Mouse (Mus musculus): ENCODE measurements around the gene Tnr. TPM values are rescaled to one million over a fixed set of nuclear protein-coding genes. Genes with fewer than 3 reads are reported as not detected.

Gene Tnr
- polyA plus RNA-seq, 1 experiment from 2014 or later, result 0.01 TPM

GRCm38 (mm10) chr1:159890524-159890923 is 367.0 kb downstream of the Tnr start:
- Histone ChIP-seq H3K27ac (no peak overlapping the region), H3K27me3 (no peaks in the 10 kb centered on the region), H3K4me3 (replicated peaks) (no peak overlapping the region), H3K4me1 (replicated peaks) (peaks cover 7% of the 10 kb centered on the region), H3K4me2 (no peak overlapping the region), H3K9me3 (replicated peaks) (no peaks in the 10 kb centered on the region), H3K9ac (no peak overlapping the region), H3K36me3 (no peaks in the 10 kb centered on the region)
- WGBS (ENCODE audit: insufficient replicate concordance), result 63% methylated on average over 5 of the region's 5 CpGs
- no peak for DNase-seq
- no peak for ATAC-seq (ENCODE audit: low read depth)

GRCm38 (mm10) chr1:159895094-159895493 is 371.5 kb downstream of the Tnr start:
- Histone ChIP-seq H3K36me3 (no peaks in the 10 kb centered on the region), H3K27ac (no peak overlapping the region), H3K9me3 (replicated peaks) (no peaks in the 10 kb centered on the region), H3K4me2 (no peak overlapping the region), H3K9ac (no peak overlapping the region), H3K4me1 (replicated peaks) (peaks cover 11% of the 10 kb centered on the region), H3K4me3 (replicated peaks) (no peak overlapping the region), H3K27me3 (no peaks in the 10 kb centered on the region)
- 38% methylated on average over 3 of the region's 3 CpGs for WGBS (ENCODE audit: insufficient replicate concordance)
- DNase-seq, result no peak
- peak; percentile 79 for ATAC-seq (ENCODE audit: low read depth)

GRCm38 (mm10) chr1:159899991-159900390 is 376.4 kb downstream of the Tnr start:
- no peaks in the 10 kb centered on the region for H3K36me3 ChIP-seq
- ATAC-seq (ENCODE audit: low read depth) (no peak), DNase-seq (no peak)
- H3K9me3 ChIP-seq (replicated peaks), result no peaks in the 10 kb centered on the region
- no peak overlapping the region for H3K27ac ChIP-seq
- H3K27me3 ChIP-seq, result no peaks in the 10 kb centered on the region
- no peak overlapping the region for H3K9ac ChIP-seq
- no peak overlapping the region for H3K4me3 ChIP-seq (replicated peaks)
- H3K4me1 ChIP-seq (replicated peaks), result peaks cover 8% of the 10 kb centered on the region
- no peak overlapping the region for H3K4me2 ChIP-seq
- 53% methylated on average over 3 of the region's 3 CpGs for WGBS (ENCODE audit: insufficient replicate concordance)

- WGBS (ENCODE audit: insufficient replicate concordance), result 57% methylated on average over 3 of the region's 3 CpGs
These were observed 377.1 kb downstream of the Tnr start for GRCm38 (mm10) chr1:159900639-159901038.

GRCm38 (mm10) chr1:159901366-159902119 is 378.0 kb downstream of the Tnr start:
- H3K9ac ChIP-seq, result no peak overlapping the region
- H3K9me3 ChIP-seq (replicated peaks), result no peaks in the 10 kb centered on the region
- no peak for DNase-seq
- no peaks in the 10 kb centered on the region for H3K36me3 ChIP-seq
- ATAC-seq (ENCODE audit: low read depth), result no peak
- no peak overlapping the region for H3K27ac ChIP-seq
- no peak overlapping the region for H3K4me2 ChIP-seq
- H3K4me3 ChIP-seq (replicated peaks), result no peak overlapping the region
- no peaks in the 10 kb centered on the region for H3K27me3 ChIP-seq
- 0 out of 2 replicates have a peak, but pooled peaks cover 4% of the 10 kb centered on the region for H3K4me1 ChIP-seq (replicated peaks)
- 58% methylated on average over 7 of the region's 7 CpGs for WGBS (ENCODE audit: insufficient replicate concordance)

More at GRCm38 (mm10) chr1:159900639-159901038, 377.1 kb downstream of the Tnr start:
- H3K4me2 ChIP-seq, result no peak overlapping the region
- peaks cover 4% of the 10 kb centered on the region; the same call in 1 of the 2 replicates for H3K4me1 ChIP-seq (replicated peaks)
- H3K9ac ChIP-seq, result no peak overlapping the region
- no peaks in the 10 kb centered on the region for H3K27me3 ChIP-seq
- no peak overlapping the region for H3K4me3 ChIP-seq (replicated peaks)
- H3K9me3 ChIP-seq (replicated peaks), result no peaks in the 10 kb centered on the region
- no peaks in the 10 kb centered on the region for H3K36me3 ChIP-seq
- DNase-seq (no peak), ATAC-seq (ENCODE audit: low read depth) (no peak)
- no peak overlapping the region for H3K27ac ChIP-seq

- DNase-seq, result no peak
- Histone ChIP-seq H3K4me2 (no peak overlapping the region), H3K27ac (no peak overlapping the region), H3K9me3 (replicated peaks) (no peaks in the 10 kb centered on the region), H3K27me3 (no peaks in the 10 kb centered on the region), H3K9ac (no peak overlapping the region), H3K4me3 (replicated peaks) (no peak overlapping the region), H3K4me1 (replicated peaks) (no peaks in the 10 kb centered on the region), H3K36me3 (no peaks in the 10 kb centered on the region)
- ATAC-seq (ENCODE audit: low read depth), result no peak
- 75% methylated on average over 4 of the region's 4 CpGs for WGBS (ENCODE audit: insufficient replicate concordance)
These were observed 378.5 kb downstream of the Tnr start for GRCm38 (mm10) chr1:159902120-159902497.

GRCm38 (mm10) chr1:159911006-159911405 is 387.4 kb downstream of the Tnr start:
- H3K9ac ChIP-seq, result no peak overlapping the region
- H3K27me3 ChIP-seq, result no peaks in the 10 kb centered on the region
- no peak overlapping the region for H3K27ac ChIP-seq
- no peak overlapping the region for H3K4me2 ChIP-seq
- H3K4me1 ChIP-seq (replicated peaks), result no peaks in the 10 kb centered on the region
- WGBS (ENCODE audit: insufficient replicate concordance), result 20% methylated on average over 5 of the region's 5 CpGs
- H3K9me3 ChIP-seq (replicated peaks), result no peaks in the 10 kb centered on the region
- H3K36me3 ChIP-seq, result no peaks in the 10 kb centered on the region
- peak; percentile 65; the same call in 1 of the 2 replicates for ATAC-seq (ENCODE audit: low read depth)
- H3K4me3 ChIP-seq (replicated peaks), result no peak overlapping the region
- peak; percentile 3 for DNase-seq

GRCm38 (mm10) chr1:159914726-159915125 is 391.2 kb downstream of the Tnr start:
- H3K9me3 ChIP-seq (replicated peaks), result no peaks in the 10 kb centered on the region
- no peak overlapping the region for H3K4me2 ChIP-seq
- H3K27me3 ChIP-seq, result no peaks in the 10 kb centered on the region
- no peaks in the 10 kb centered on the region for H3K4me1 ChIP-seq (replicated peaks)
- no peak for ATAC-seq (ENCODE audit: low read depth)
- H3K36me3 ChIP-seq, result no peaks in the 10 kb centered on the region
- DNase-seq, result no peak
- no peak overlapping the region for H3K9ac ChIP-seq
- no peak overlapping the region for H3K4me3 ChIP-seq (replicated peaks)
- no peak overlapping the region for H3K27ac ChIP-seq

- no peak for DNase-seq
- H3K9me3 ChIP-seq (replicated peaks), result no peaks in the 10 kb centered on the region
- H3K27me3 ChIP-seq, result no peaks in the 10 kb centered on the region
- ATAC-seq (ENCODE audit: low read depth), result no peak
- no peak overlapping the region for H3K4me2 ChIP-seq
- no peak overlapping the region for H3K4me3 ChIP-seq (replicated peaks)
- 64% methylated on average over 2 of the region's 2 CpGs for WGBS (ENCODE audit: insufficient replicate concordance)
- no peaks in the 10 kb centered on the region for H3K36me3 ChIP-seq
- no peaks in the 10 kb centered on the region for H3K4me1 ChIP-seq (replicated peaks)
- no peak overlapping the region for H3K27ac ChIP-seq
- no peak overlapping the region for H3K9ac ChIP-seq
These were observed 397.0 kb downstream of the Tnr start for GRCm38 (mm10) chr1:159920571-159920970.

- Histone ChIP-seq H3K4me3 (replicated peaks) (no peak overlapping the region), H3K9me3 (replicated peaks) (no peaks in the 10 kb centered on the region), H3K27me3 (no peaks in the 10 kb centered on the region), H3K27ac (no peak overlapping the region), H3K4me1 (replicated peaks) (no peaks in the 10 kb centered on the region), H3K36me3 (no peaks in the 10 kb centered on the region), H3K9ac (no peak overlapping the region), H3K4me2 (no peak overlapping the region)
- no peak for ATAC-seq (ENCODE audit: low read depth)
- DNase-seq, result no peak
- WGBS (ENCODE audit: insufficient replicate concordance), result 68% methylated on average over 7 of the region's 7 CpGs
These were observed 399.4 kb downstream of the Tnr start for GRCm38 (mm10) chr1:159923010-159923409.

- Histone ChIP-seq H3K4me1 (replicated peaks) (no peaks in the 10 kb centered on the region), H3K36me3 (no peaks in the 10 kb centered on the region), H3K27ac (no peak overlapping the region), H3K4me2 (no peak overlapping the region), H3K9ac (no peak overlapping the region), H3K9me3 (replicated peaks) (no peaks in the 10 kb centered on the region), H3K4me3 (replicated peaks) (no peak overlapping the region), H3K27me3 (no peaks in the 10 kb centered on the region)
- no peak for ATAC-seq (ENCODE audit: low read depth)
- WGBS (ENCODE audit: insufficient replicate concordance), result 74% methylated on average over 4 of the region's 4 CpGs
- DNase-seq, result no peak
These were observed 400.5 kb downstream of the Tnr start for GRCm38 (mm10) chr1:159924105-159924504.

- DNase-seq, result no peak
- Histone ChIP-seq H3K4me2 (no peak overlapping the region), H3K4me1 (replicated peaks) (no peaks in the 10 kb centered on the region), H3K9ac (no peak overlapping the region), H3K27ac (no peak overlapping the region), H3K9me3 (replicated peaks) (no peaks in the 10 kb centered on the region), H3K36me3 (no peaks in the 10 kb centered on the region), H3K27me3 (no peaks in the 10 kb centered on the region), H3K4me3 (replicated peaks) (no peak overlapping the region)
- 74% methylated on average over 5 of the region's 5 CpGs for WGBS (ENCODE audit: insufficient replicate concordance)
- ATAC-seq (ENCODE audit: low read depth), result no peak
These were observed 401.1 kb downstream of the Tnr start for GRCm38 (mm10) chr1:159924684-159925083.

Measured in liver, embryonic 13.5 days (tissue).